Mouse (Mus musculus): ENCODE results near the gene Tex38. TPM values are rescaled to one million over a fixed set of nuclear protein-coding genes. Genes with fewer than 3 reads are reported as not detected.

Tex38 gene
- total and polyA plus RNA-seq, 3 experiments = 0.17 to 0.30 TPM; not detected in 1

DNA sequence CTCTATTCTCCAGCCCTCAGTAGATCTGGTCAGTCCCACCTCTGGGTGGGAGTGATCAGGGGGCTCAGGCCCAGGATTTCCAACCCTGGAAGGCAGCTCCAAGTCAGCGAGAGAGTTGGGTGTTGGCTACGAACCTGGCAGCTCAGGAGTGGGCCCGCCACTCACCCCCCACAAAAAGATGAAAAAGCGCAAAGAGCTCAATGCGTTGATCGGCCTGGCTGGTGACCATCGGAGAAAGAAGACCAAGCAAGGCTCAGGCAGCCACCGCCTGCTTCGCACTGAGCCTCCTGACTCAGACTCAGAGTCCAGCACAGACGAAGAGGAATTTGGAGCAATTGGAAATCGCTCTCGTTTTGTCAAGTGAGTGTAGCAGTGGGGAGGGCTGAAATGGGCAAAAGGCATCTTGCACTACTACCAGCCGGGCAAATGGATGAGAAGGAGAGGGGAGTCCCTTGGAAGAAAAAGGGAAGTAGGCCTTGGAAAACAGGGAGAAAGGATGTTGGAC is 42.3 kb downstream of the Tex38 start:
- H3K4me3 ChIP-seq (replicated peaks in 1 of 3; ENCODE audit: low read depth in 2 of 3, low read length in 2 of 3, poor library complexity in 1 of 3) = peak overlapping the region; percentile 69 to 99 (median 89)
- no peaks in the 10 kb centered on the region for H3K9me3 ChIP-seq (replicated peaks; ENCODE audit: low read length)
- in situ Hi-C loops (cut with MboI; ENCODE audit: low pct_ligation_motif_present, low pct_unique_long_range_greater_than_20kb, low sequenced_read_pairs) = loop anchor here (10.0 kb wide), 2 partner anchors 156 to 216 kb away; partner anchors contain the start of gene 6430628N08Rik
- no peak for DNase-seq (ENCODE audit: extremely low read depth)
- peaks cover 13% of the 10 kb centered on the region for H3K27me3 ChIP-seq (replicated peaks)
- peak overlapping the region; percentile 91 for H3K9ac ChIP-seq (ENCODE audit: insufficient read depth, low read depth)
- peaks cover 23 to 30% of the 10 kb centered on the region in 2 experiments for H3K36me3 ChIP-seq (replicated peaks in 1 of 2; ENCODE audit: control insufficient read depth in 1 of 2, insufficient read depth in 1 of 2, low read length in 1 of 2)
- H3K79me2 ChIP-seq (replicated peaks; ENCODE audit: control insufficient read depth, extremely low read depth, insufficient read depth, poor library complexity, severe bottlenecking) = peaks cover 21% of the 10 kb centered on the region
- H3K27ac ChIP-seq (ENCODE audit: insufficient read depth, low read depth) = no peak overlapping the region
- dilution Hi-C loops (cut with MboI; ENCODE audit: extremely low pct_ligation_motif_present, extremely low pct_unique_long_range_greater_than_20kb, low sequenced_read_pairs) = no loop called here
- peaks cover 7 to 44% of the 10 kb centered on the region in 2 experiments for H3K4me1 ChIP-seq (ENCODE audit: control insufficient read depth in 1 of 2, insufficient read depth in 2 of 2)
- TF ChIP-seq TCF12 (IDR thresholded peaks at IDR 0.05; ENCODE audit: low read depth, low read length) (no peak), POLR2A (IDR thresholded peaks at IDR 0.05; ENCODE audit: low read depth, low read length) (no peak), MAFK (IDR thresholded peaks at IDR 0.05; ENCODE audit: insufficient replicate concordance, low read length) (no peak), CTCF (conservative IDR thresholded peaks at IDR 0.05 in 1 of 2, IDR thresholded peaks at IDR 0.05 in 1 of 2; ENCODE audit: low read depth in 2 of 2, low read length in 2 of 2) (no peak), CHD2 (IDR thresholded peaks at IDR 0.05; ENCODE audit: low read length) (no peak), NRF1 (IDR thresholded peaks at IDR 0.05; ENCODE audit: low read depth, low read length) (no peak), MYC (IDR thresholded peaks at IDR 0.05; ENCODE audit: low read depth, low read length) (no peak), MEF2A (IDR thresholded peaks at IDR 0.05; ENCODE audit: borderline replicate concordance, low read depth, low read length) (no peak), E2F4 (IDR thresholded peaks at IDR 0.05; ENCODE audit: insufficient replicate concordance, low read depth, low read length) (no peak), GABPA (IDR thresholded peaks at IDR 0.05; ENCODE audit: insufficient replicate concordance, low read depth, low read length) (no peak), USF2 (conservative IDR thresholded peaks at IDR 0.05; ENCODE audit: low read depth, low read length) (no peak), CHD1 (IDR thresholded peaks at IDR 0.05; ENCODE audit: low read depth, low read length) (no peak), MAX (IDR thresholded peaks at IDR 0.05; ENCODE audit: low read length) (no peak), RAD21 (IDR thresholded peaks at IDR 0.05; ENCODE audit: low read depth, low read length) (no peak), USF1 (IDR thresholded peaks at IDR 0.05; ENCODE audit: low read depth, low read length) (no peak), ELF1 (IDR thresholded peaks at IDR 0.05; ENCODE audit: low read depth, low read length) (no peak)
- H3K4me2 ChIP-seq (ENCODE audit: insufficient read depth, low read depth, poor library complexity, severe bottlenecking) = peak overlapping the region; percentile 89

DNA sequence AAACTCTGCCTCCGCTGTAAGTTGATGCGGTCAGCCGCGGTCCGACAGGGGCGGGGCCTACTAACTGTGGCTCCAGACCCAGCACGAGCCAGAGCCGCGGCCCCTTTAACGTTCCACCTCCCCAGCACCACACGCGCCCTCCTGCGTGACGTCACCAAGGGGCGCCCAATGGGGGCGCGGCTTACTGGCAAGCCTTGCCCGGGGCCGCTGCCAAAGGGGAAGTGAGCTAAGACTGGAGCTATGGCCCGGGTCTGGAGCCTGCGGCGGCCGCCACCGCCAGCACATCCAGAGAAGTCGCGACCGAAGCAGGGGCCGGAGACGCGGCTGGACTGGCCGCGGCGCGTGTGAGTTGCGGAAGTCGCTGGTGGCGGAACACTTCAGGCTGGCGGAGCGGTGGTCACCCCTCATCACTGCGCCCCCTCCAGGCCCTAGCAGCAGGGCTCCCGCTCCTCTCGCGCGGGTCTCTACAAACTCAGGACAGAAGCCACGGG is 43.2 kb downstream of the Tex38 start, which contains the start of gene Efcab14:
Gene Efcab14 (plus strand): TSS at position 194 of the 491 bp plus-strand sequence.
- Histone ChIP-seq H3K4me2 (ENCODE audit: insufficient read depth, low read depth, poor library complexity, severe bottlenecking) (peak within 1 kb of the TSS; percentile 89), H3K27ac (ENCODE audit: insufficient read depth, low read depth) (peak within 1 kb of the TSS; percentile 55), H3K4me3 (replicated peaks in 1 of 3; ENCODE audit: low read depth in 2 of 3, low read length in 2 of 3, poor library complexity in 1 of 3) (peak within 1 kb of the TSS; percentile 69 to 99 (median 89)), H3K9ac (ENCODE audit: insufficient read depth, low read depth) (peak within 1 kb of the TSS; percentile 91), H3K36me3 (replicated peaks in 1 of 2; ENCODE audit: control insufficient read depth in 1 of 2, insufficient read depth in 1 of 2, low read length in 1 of 2) (peaks cover 18 to 24% of the 10 kb centered on the region in 2 experiments), H3K4me1 (ENCODE audit: control insufficient read depth in 1 of 2, insufficient read depth in 2 of 2) (peaks cover 3 to 35% of the 10 kb centered on the region in 2 experiments; a peak in 3 of 4 replicates), H3K27me3 (replicated peaks) (peaks cover 18% of the 10 kb centered on the region), H3K79me2 (replicated peaks; ENCODE audit: control insufficient read depth, extremely low read depth, insufficient read depth, poor library complexity, severe bottlenecking) (peaks cover 21% of the 10 kb centered on the region), H3K9me3 (replicated peaks; ENCODE audit: low read length) (no peaks in the 10 kb centered on the region)
- dilution Hi-C loops (cut with MboI; ENCODE audit: extremely low pct_ligation_motif_present, extremely low pct_unique_long_range_greater_than_20kb, low sequenced_read_pairs) = no loop called here
- DNase-seq (ENCODE audit: extremely low read depth) = peak; percentile 98
- in situ Hi-C loops (cut with MboI; ENCODE audit: low pct_ligation_motif_present, low pct_unique_long_range_greater_than_20kb, low sequenced_read_pairs) = loop anchor here (10.0 kb wide), 2 partner anchors 157 to 217 kb away; partner anchors contain the start of gene 6430628N08Rik
- no peak for TF ChIP-seq PAX5 (IDR thresholded peaks at IDR 0.05; ENCODE audit: low read length)
- no peak for TF ChIP-seq EP300 (IDR thresholded peaks at IDR 0.05; ENCODE audit: low read length)
- TF ChIP-seq CHD2 (IDR thresholded peaks at IDR 0.05; ENCODE audit: low read length) = peak; percentile 57; the same call in 1 of the 2 replicates
- TF ChIP-seq ZMIZ1 (IDR thresholded peaks at IDR 0.05; ENCODE audit: low read depth, low read length) = no peak
- TF ChIP-seq NELFE (IDR thresholded peaks at IDR 0.05; ENCODE audit: low read depth, low read length) = peak; percentile 84
- TF ChIP-seq CTCF (conservative IDR thresholded peaks at IDR 0.05 in 1 of 2, IDR thresholded peaks at IDR 0.05 in 1 of 2; ENCODE audit: low read depth in 2 of 2, low read length in 2 of 2) = peak in 1 of 2 experiments; percentile 51; a peak in 2 of 4 replicates
- TF ChIP-seq USF2 (conservative IDR thresholded peaks at IDR 0.05; ENCODE audit: low read depth, low read length) = no peak
- 0 out of 2 replicates have a peak, but pooled peaks have one; percentile 31 for TF ChIP-seq POLR2AphosphoS2 (IDR thresholded peaks at IDR 0.05; ENCODE audit: low read depth, low read length)
- TF ChIP-seq ZKSCAN1 (IDR thresholded peaks at IDR 0.05; ENCODE audit: borderline replicate concordance, low read depth, low read length) = no peak
- TF ChIP-seq ZNF384 (IDR thresholded peaks at IDR 0.05; ENCODE audit: low read depth, low read length) = no peak
- TF ChIP-seq BHLHE40 (IDR thresholded peaks at IDR 0.05; ENCODE audit: low read depth, low read length) = peak; percentile 89
- TF ChIP-seq MEF2A (IDR thresholded peaks at IDR 0.05; ENCODE audit: borderline replicate concordance, low read depth, low read length) = peak; percentile 59
- TF ChIP-seq MAFK (IDR thresholded peaks at IDR 0.05; ENCODE audit: insufficient replicate concordance, low read length) = no peak; the same call in 1 of the 2 replicates
- no peak for TF ChIP-seq GABPA (IDR thresholded peaks at IDR 0.05; ENCODE audit: insufficient replicate concordance, low read depth, low read length)
- TF ChIP-seq JUND (conservative IDR thresholded peaks at IDR 0.05; ENCODE audit: low read depth, low read length) = no peak
- TF ChIP-seq MAX (IDR thresholded peaks at IDR 0.05; ENCODE audit: low read length) = no peak
- peak; percentile 94 for TF ChIP-seq SIN3A (IDR thresholded peaks at IDR 0.05; ENCODE audit: low read length)
- TF ChIP-seq TBP (conservative IDR thresholded peaks at IDR 0.05; ENCODE audit: low read depth, low read length) = 0 out of 2 replicates have a peak, but pooled peaks have one; percentile 60
- TF ChIP-seq MYC (IDR thresholded peaks at IDR 0.05; ENCODE audit: low read depth, low read length) = peak; percentile 37; the same call in 1 of the 2 replicates
- TF ChIP-seq MAZ (IDR thresholded peaks at IDR 0.05; ENCODE audit: low read depth, low read length) = peak; percentile 49; the same call in 1 of the 2 replicates
- TF ChIP-seq USF1 (IDR thresholded peaks at IDR 0.05; ENCODE audit: low read depth, low read length) = no peak
- TF ChIP-seq TCF12 (IDR thresholded peaks at IDR 0.05; ENCODE audit: low read depth, low read length) = peak; percentile 82
- TF ChIP-seq IRF4 (IDR thresholded peaks at IDR 0.05; ENCODE audit: low read depth, low read length) = peak; percentile 57
- TF ChIP-seq POLR2A (IDR thresholded peaks at IDR 0.05; ENCODE audit: low read depth, low read length) = peak; percentile 90

Data from CH12.LX (cell line).